Mouse (Mus musculus) left cerebral cortex, postnatal 36 days (tissue): Measurements from ENCODE around the gene Tsc2. TPM values are rescaled to one million over a fixed set of nuclear protein-coding genes. Genes with fewer than 3 reads are reported as not detected.
A peak's percentile ranks its signal among the peaks of the same experiment; 100 is the strongest.

Source experiments
- DNase-seq, 2 experiments: peaks; one replicate each; pipeline ENCODE4 v3.0.0; 2021 to 2022; ENCODE audit warnings: low spot score in 2 of 2, mixed read lengths in 1 of 2
- intact Hi-C: fragments of 180-260 bp; cut with DNase I; formaldehyde crosslinking; loops from one replicate; pipeline ENCODE4 v1.15.1; 2025
- total RNA-seq, 2 experiments: library from RNA; stranded (reverse); gene quantifications; 2 replicates each; pipeline ENCODE4 v1.2.3; 2021

The Tsc2 gene
- total RNA-seq, 2 experiments from 2014 or later: 116 to 157 TPM

- peak in 1 of 2 experiments; percentile 49 for DNase-seq
- intact Hi-C loops: loop anchor here (5.0 kb wide), 1 partner anchor 112 kb away; no protein-coding TSS in a partner anchor
Measured at GRCm38 (mm10) chr17:24649581-24650069, 17.2 kb upstream of the Tsc2 start.

DNA sequence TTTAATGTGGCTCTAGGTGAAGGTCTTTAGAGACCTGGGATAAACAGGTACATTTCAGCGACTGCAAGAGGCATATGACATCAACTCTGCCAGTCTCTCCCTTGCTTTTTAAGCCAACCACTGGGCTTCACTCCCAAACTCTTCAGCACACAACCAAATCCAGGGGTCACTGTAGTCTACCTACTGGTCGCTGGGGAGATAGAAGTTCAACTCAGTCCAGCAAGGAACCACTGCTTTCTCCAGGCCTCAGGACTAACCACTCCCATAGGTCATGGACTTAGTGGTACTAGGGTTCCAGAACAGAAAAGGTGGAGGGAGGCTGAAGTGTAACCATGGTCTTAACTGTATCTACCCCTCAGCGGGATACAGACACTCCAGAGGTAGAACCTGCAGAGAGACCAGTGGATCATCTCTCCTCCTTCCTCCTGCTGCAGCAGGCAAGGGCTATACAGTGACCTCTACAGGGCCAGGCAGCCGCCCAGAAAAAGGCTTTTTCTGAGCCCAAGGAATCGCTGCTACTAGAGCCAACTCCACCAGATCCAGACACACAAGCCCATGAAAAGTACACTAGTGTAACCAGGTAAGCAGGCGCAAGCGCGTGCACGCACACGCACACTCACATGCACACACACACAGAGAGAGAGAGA is 16.4 kb upstream of the Tsc2 start:
- intact Hi-C loops: no loop called here
- DNase-seq: no peak

GRCm38 (mm10) chr17:24647493-24647892 is 15.1 kb upstream of the Tsc2 start:
- no peak for DNase-seq
- intact Hi-C loops: no loop called here

- DNase-seq: no peak
- intact Hi-C loops: no loop called here
Measured at GRCm38 (mm10) chr17:24646381-24646780, 14.0 kb upstream of the Tsc2 start.

DNA sequence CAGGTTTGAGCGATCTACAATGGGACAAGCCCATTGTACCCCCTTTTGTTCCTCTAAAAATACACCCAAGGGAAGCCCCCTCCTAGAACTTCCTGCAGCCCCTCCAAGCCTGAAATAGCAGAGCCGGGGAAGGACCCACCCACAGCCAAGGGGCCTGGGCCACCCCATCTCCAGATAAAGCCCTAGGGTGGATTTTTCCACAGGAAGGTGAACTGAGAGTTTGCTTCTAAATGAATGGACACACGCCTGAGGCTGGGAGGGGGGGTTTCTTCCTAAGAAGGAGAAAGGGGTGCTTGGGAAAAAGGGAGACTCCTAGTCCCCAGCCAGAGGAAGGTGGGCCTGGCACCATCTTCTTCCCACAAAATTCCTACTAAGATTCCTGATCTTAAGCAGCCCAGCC is 13.5 kb upstream of the Tsc2 start:
- intact Hi-C loops: no loop called here
- no peak for DNase-seq

GRCm38 (mm10) chr17:24644875-24645721 is 12.7 kb upstream of the Tsc2 start:
- DNase-seq: no peak
- intact Hi-C loops: no loop called here

- intact Hi-C loops: no loop called here
- no peak for DNase-seq
Measured at GRCm38 (mm10) chr17:24644030-24644715, 11.7 kb upstream of the Tsc2 start.

GRCm38 (mm10) chr17:24642791-24643343 is 10.4 kb upstream of the Tsc2 start:
- DNase-seq: no peak
- intact Hi-C loops: no loop called here

DNA sequence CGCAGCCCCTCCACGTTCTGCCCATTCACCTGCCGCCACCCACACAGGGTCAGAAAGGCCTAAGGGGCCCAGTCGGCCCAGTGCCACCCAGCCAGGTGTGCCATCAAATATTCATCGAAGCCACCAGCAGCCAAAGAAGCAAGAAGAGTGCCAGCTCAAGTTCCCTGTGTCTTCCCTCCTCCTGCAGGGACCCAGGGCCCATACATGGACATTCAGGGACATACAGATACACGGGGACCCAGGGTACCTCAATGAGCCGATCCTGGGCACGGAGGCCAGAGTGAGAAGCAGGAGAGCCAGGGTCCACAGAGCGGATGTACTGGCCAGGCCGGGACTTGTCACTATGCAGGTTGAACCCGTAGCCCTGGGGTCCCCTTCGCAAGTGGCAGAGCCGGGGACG is 9.5 kb upstream of the Tsc2 start:
- intact Hi-C loops: no loop called here
- no peak for DNase-seq

GRCm38 (mm10) chr17:24640581-24640980 is 8.2 kb upstream of the Tsc2 start:
- no peak for DNase-seq

GRCm38 (mm10) chr17:24640119-24640518 is 7.7 kb upstream of the Tsc2 start:
- DNase-seq: no peak
- intact Hi-C loops: no loop called here

More at GRCm38 (mm10) chr17:24640581-24640980, 8.2 kb upstream of the Tsc2 start:
- intact Hi-C loops: no loop called here

DNA sequence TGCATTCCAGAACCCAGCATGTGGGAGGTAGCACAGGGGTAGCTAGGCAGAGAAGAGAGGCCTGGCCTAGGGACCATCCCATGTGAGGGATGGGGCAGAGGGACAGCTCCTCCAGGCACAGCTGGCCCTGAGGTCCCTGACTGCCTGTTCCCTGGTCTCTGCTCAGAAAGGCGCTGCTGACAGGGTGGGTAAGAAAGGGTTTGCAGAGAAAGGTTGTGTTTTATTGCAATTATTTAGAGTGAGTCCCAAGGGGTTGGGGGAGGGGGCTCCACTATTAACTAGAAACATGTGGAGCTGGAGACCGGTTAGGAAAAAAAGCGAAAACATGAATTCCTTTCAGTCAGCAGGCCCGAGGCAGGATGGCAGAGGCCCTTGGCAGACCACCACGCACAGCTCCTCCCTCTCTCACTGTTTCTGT is 7.2 kb upstream of the Tsc2 start:
- no peak for DNase-seq
- intact Hi-C loops: no loop called here

DNA sequence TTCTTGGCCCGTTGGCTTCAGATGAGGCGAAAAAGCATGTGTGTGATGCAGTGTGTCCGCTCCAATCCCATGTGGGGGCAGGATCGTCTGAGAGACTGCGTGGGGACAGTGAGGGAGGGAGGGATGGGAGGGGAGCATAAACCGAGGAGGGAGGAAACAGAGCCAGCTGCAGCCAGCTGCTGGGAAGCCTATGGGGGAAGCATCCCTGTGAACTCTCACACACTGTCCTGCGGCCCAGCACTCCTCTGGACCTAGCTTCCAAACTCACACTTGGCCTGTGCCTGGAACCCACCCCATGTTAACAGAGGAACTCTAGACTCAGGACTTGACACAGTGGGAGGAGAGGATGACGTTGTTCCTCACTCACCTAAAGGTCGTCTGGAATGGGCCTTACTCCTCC is 6.4 kb upstream of the Tsc2 start:
- DNase-seq: no peak
- intact Hi-C loops: no loop called here

DNA sequence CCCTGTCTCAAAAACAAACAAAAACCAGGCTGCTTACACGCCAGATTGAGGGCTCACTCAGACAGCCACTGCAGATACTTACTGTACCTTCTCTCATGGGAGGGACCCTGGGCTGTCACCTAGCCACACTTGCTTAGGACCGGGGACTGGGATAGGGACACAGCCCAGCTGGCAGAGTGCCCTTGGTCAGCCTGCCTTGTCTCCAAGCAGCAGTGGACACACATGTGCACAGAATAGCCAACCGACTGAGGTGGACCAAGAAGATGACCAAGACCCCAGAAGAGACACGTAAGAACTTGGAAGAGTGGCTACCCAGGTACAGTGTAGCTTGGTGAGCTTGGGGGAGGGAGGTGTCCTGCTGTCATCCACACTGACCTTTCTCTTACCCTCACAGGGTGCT is 5.8 kb upstream of the Tsc2 start:
- intact Hi-C loops: no loop called here
- no peak for DNase-seq

GRCm38 (mm10) chr17:24636781-24637481 is 4.5 kb upstream of the Tsc2 start:
- intact Hi-C loops: no loop called here
- no peak for DNase-seq

GRCm38 (mm10) chr17:24635694-24636093 is 3.3 kb upstream of the Tsc2 start:
- intact Hi-C loops: no loop called here
- DNase-seq: no peak

DNA sequence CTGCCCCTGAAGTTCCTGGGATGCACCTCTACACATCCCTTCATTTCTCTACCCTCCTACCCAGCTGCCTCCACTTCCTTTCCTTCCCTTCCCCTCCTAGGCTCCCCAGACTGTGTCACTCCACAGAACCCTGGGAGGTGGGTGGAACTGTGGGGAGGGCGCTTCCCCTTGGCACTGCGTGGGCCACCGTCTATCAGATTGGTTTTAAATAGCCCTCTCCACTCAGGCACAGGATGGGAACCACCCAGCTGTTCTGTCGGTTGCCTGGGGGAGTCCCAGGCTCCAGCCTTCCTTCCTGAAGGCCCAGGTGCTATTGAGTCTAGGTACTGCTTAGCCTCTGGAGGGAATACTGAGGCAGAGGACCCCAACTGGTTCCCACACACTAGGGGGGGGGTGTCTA is 2.6 kb upstream of the Tsc2 start:
- no peak for DNase-seq

DNA sequence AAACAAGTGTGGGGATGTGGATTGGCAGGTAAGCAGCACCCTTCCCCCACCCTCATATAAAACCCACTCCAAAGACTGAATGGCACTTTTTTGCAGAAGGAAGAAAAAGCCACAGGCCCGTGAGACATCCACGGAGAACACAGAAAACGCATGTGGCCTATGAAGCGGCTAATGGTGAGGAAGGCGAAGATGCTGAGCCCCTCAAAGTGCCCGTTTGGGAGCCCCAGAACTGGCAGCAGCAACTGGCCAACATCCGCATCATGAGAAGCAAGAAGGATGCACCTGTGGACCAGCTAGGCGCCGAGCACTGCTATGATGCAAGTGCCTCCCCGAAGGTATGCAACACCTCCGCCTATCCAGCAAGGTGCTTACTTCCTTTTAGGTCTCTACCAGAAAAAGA is 1.4 kb upstream of the Tsc2 start:
- intact Hi-C loops: loop anchor here (2.0 to 5.0 kb wide), 3 partner anchors 19 to 87 kb away; partner anchors contain the start of genes Pkd1 and Zfp598
- no peak for DNase-seq

More for the DNA sequence above, 2.6 kb upstream of the Tsc2 start:
- intact Hi-C loops: no loop called here

DNA sequence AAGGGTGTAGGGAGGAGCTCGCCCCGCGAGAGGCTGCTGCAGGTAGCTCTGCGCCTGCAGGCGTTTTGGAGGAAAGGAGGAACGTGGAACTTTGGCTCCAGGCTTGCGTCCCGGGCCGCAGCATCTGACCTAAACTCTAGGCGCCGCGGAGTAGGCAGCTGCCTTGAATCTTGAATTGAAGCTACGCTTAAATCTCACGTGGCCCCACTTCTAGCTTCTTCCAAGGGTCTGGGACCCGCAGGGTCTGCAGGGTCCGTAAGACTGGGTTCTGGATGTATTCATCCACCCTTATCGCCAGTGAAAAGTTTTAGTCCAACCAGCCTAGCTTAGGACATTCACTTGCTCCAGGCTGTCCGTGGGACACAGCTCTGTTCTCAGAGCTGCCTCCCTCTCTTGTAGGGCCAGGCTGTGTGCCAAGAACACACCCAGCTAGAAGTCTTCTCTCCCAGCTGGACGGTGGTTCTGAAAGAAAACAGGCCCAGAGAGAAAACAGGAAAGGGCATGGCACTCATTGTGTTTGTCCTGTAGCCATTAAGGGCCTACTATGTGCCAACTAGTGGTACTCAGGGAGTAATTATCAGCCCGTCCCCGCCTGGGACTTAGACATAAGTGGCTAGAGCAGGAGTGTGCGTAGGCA is 501 bp upstream of the Tsc2 start:
- intact Hi-C loops: loop anchor here (2.0 to 5.0 kb wide), 3 partner anchors 20 to 86 kb away; partner anchors contain the start of genes Pkd1 and Zfp598
- peak in 1 of 2 experiments; percentile 24 for DNase-seq
